Mouse (Mus musculus): ENCODE data around the gene Ccdc14.

DNA sequence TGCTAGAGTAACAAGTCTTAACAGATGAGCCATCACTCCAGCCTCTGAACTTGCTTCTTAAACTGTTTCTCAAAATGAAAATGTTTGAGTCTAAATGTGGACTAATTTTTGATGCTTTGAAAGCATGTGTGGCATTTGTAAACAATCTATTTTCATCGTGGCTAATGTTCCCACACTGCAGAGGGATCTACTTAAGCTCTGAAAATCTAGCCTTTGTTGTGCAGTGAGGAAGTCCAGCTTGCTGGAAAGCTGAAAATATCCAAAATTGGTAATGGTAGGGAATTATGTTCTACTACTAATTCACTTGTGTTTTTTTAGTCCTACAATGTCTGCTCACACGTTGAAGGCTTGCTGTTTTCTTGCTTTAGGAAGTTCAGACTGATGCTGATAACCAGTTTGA lies 15.6 kb downstream of the Ccdc14 start:
- TF ChIP-seq CTCF (IDR thresholded peaks at IDR 0.05; ENCODE audit: low read depth) (no peak), EP300 (IDR thresholded peaks at IDR 0.05; ENCODE audit: low read depth) (no peak)
